Mouse (Mus musculus) lung, adult 2 months (tissue): ENCODE data around the gene Gpat3. TPM values are rescaled to one million over a fixed set of nuclear protein-coding genes. Genes with fewer than 3 reads are reported as not detected.

Experiments used
- DNase-seq: peaks from one replicate; pipeline ENCODE4 v3.0.0; 2022
- H3K4me1 ChIP-seq: fragments of 200-500 bp; 2 replicates; pipeline ENCODE4 v1.6.1; 2011; ENCODE audit warnings: low read length; ENCODE audit not compliant: control insufficient read depth, insufficient read depth
- H3K4me3 ChIP-seq: fragments of 200-500 bp; replicated peaks from 2 replicates; pipeline ENCODE3; 2011; ENCODE audit warnings: low read depth, mild to moderate bottlenecking, control low read depth, low read length; ENCODE audit errors: extremely low read depth
- CTCF ChIP-seq: fragments of 200-500 bp; IDR thresholded peaks from 2 replicates; pipeline ENCODE4 v1.5.1; 2011; ENCODE audit warnings: mild to moderate bottlenecking, low read length, control low read depth; ENCODE audit not compliant: insufficient read depth
- POLR2A ChIP-seq: fragments of 200-500 bp; IDR thresholded peaks from 2 replicates; pipeline ENCODE4 v1.6.1; 2011; ENCODE audit warnings: low read depth, mild to moderate bottlenecking, control low read depth, low read length, borderline replicate concordance; ENCODE audit errors: extremely low read depth
- WGBS: fragments of 180-500 bp; shearing (Covaris S2); methylation state at CpG from one replicate; pipeline ENCODE4 v1.1.7; 2018; 5-methylcytosine and 5-hydroxymethylcytosine counted together
- polyA plus RNA-seq: library from polyadenylated mRNA; depleted of rRNA; stranded (reverse); fragments of >200 nt; gene quantifications from 2 replicates; pipeline ENCODE4 v1.2.3, GENCODE M21; 2012; rRNA removed

Gene Gpat3
- polyA plus RNA-seq, 1 experiment, result 2.3 TPM

DNA sequence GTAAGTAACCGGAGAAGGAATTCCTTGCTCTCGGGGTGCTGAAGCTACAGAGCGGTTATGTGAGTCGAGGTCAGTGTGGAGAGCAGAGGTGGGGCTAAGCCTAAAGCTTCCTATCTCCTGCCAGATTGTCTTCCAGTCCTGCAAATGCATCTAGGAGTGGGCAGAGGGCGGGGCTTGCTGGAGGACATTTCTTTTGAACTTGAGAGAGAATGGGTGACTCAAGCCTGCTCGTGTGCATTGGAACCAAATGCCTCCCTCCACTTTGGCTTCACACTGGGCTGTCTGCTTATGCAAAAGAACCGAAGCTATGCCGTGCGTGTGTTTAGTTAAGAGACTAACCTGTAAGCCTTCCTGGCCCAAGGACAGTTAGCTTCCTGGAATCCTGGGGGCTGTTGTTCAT is 67.8 kb downstream of the Gpat3 start:
- WGBS, result 53% methylated on average over 9 of the region's 9 CpGs
- DNase-seq, result no peak
- no peak for TF ChIP-seq POLR2A
- no peak for TF ChIP-seq CTCF
- no peak overlapping the region for H3K4me3 ChIP-seq
- H3K4me1 ChIP-seq, result no peaks in the 10 kb centered on the region

GRCm38 (mm10) chr5:100914989-100915388 is 69.5 kb downstream of the Gpat3 start:
- peak; percentile 23 for DNase-seq
- WGBS, result 17% methylated on average over 7 of the region's 7 CpGs
- Histone ChIP-seq H3K4me1 (no peaks in the 10 kb centered on the region), H3K4me3 (no peak overlapping the region)
- no peak for TF ChIP-seq POLR2A
- peak; percentile 48; the same call in 1 of the 2 replicates for TF ChIP-seq CTCF

GRCm38 (mm10) chr5:100915411-100915810 is 69.9 kb downstream of the Gpat3 start:
- WGBS, result 35% methylated on average over 5 of the region's 5 CpGs
- Histone ChIP-seq H3K4me1 (no peaks in the 10 kb centered on the region), H3K4me3 (no peak overlapping the region)
- DNase-seq, result no peak
- TF ChIP-seq POLR2A, result no peak
- TF ChIP-seq CTCF, result no peak

DNA sequence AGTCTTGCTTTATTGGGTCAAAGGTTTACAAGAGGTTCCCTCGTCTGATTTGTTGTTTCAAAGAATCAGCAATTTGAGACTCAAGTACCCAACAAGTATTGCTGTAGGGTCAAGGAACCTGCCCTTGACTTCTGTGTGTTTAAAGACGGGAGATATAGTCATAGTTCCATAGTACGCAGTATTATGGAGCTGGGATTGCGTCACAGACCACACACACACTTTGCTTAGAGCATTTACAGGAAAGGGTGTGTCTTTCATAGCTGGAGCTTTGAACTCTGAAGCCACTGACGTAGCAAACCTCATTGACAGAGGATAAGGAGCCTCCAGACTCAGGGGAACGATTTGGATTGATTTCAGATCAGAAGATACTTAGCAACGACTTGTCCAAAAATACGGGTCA is 70.9 kb downstream of the Gpat3 start:
- no peak for TF ChIP-seq POLR2A
- TF ChIP-seq CTCF, result no peak
- 24% methylated on average over 8 of the region's 8 CpGs for WGBS
- Histone ChIP-seq H3K4me3 (no peak overlapping the region), H3K4me1 (no peaks in the 10 kb centered on the region)
- no peak for DNase-seq

DNA sequence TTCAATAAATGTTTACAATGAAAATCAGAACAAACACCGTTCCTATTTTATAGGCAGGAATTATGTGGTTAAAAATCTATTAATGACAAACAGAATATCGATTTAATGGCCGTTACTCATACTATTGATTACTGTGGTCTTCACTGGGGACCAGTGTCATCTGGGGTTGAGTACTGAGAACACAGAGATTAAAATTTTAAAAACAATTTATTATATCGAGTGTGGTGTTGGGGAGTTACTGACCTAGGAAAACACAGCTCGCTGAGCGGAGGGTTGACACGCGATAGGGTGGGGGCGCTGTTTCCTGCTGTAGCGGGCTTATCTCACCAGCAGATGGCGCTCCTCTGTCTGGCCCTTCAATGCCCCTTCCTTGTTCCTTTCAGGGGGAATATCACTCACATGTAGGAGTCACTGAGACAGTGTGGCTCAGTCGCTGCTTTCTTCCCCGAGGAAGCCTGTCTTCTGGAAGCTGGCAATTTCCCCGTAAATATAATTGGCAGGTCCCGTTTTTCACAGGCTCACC is 71.8 kb downstream of the Gpat3 start:
- Histone ChIP-seq H3K4me3 (no peak overlapping the region), H3K4me1 (no peaks in the 10 kb centered on the region)
- 18% methylated on average over 15 of the region's 15 CpGs for WGBS
- peak; percentile 53 for DNase-seq
- no peak for TF ChIP-seq POLR2A
- peak; percentile 89 for TF ChIP-seq CTCF

- peak; percentile 10 for DNase-seq
- 10% methylated on average over 9 of the region's 9 CpGs for WGBS
- Histone ChIP-seq H3K4me3 (no peak overlapping the region), H3K4me1 (no peaks in the 10 kb centered on the region)
- TF ChIP-seq POLR2A (no peak), CTCF (peak; percentile 23; the same call in 1 of the 2 replicates)
Observed at GRCm38 (mm10) chr5:100919069-100919468, 73.6 kb downstream of the Gpat3 start.

DNA sequence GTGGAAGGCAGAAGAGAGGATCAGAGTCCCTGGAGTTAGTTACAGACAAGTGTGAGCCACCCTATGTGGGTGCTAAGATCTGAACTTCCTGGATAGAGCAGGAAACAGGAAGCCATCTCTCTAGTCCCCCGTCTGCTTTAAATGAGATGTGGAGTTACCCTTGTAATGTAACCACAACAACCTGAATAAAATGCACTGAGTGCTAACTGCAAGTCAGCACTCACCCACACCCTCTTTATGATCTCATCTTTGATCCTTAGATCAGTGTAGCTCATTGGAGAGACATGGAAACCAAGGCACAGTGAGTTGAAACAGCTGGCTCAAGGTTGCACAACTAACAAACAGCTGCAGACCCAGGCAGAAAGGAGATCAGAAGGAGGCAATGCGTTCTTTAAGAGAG is 84.2 kb downstream of the Gpat3 start:
- DNase-seq, result no peak
- TF ChIP-seq POLR2A (no peak), CTCF (no peak)
- WGBS, result 57% methylated on average over 2 of the region's 2 CpGs
- Histone ChIP-seq H3K4me3 (no peak overlapping the region), H3K4me1 (no peaks in the 10 kb centered on the region)

- DNase-seq, result no peak
- H3K4me3 ChIP-seq, result no peak overlapping the region
- TF ChIP-seq POLR2A, result no peak
- no peak for TF ChIP-seq CTCF
- 62% methylated on average over 11 of the region's 11 CpGs for WGBS
- H3K4me1 ChIP-seq, result no peaks in the 10 kb centered on the region
Observed at GRCm38 (mm10) chr5:100943716-100944115, 98.2 kb downstream of the Gpat3 start.

DNA sequence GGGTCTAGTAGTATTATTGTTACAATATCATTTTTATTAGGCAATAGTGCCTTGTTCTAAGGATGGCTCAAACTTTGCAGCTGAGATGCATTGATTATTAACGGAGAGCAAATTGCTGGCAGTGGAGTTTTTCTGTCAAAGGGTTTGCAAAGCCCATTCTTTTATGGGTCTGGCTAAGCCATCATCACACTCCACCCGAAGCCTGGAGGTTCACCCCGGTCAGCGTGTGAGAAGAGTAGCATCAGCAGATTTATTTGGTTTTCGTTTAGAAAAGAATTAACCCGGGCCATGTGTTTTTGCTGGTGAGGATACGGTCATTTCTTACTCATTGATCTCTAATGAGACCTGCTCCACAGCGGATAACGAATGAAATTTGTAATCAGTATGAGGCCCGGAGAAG is 99.8 kb downstream of the Gpat3 start:
- DNase-seq, result no peak
- Histone ChIP-seq H3K4me3 (no peak overlapping the region), H3K4me1 (no peaks in the 10 kb centered on the region)
- TF ChIP-seq CTCF (no peak), POLR2A (no peak)
- 68% methylated on average over 10 of the region's 10 CpGs for WGBS

Other genes with a start within 250 kb of the Gpat3 start
- gene Coq2, start 170.6 kb upstream of the Gpat3 start, polyA plus RNA-seq, result 67.7 and 97.9 TPM in 2 replicates
- 4.0 and 5.9 TPM in 2 replicates for gene Hpse, start 126.0 kb upstream of the Gpat3 start, polyA plus RNA-seq
- gene Helq, start 47.1 kb upstream of the Gpat3 start, polyA plus RNA-seq, result 2.9 and 5.9 TPM in 2 replicates
- 9.9 and 16.5 TPM in 2 replicates for gene Mrps18c, start 47.1 kb upstream of the Gpat3 start, polyA plus RNA-seq
- 1.7 and 3.1 TPM in 2 replicates for gene Abraxas1, start 24.7 kb upstream of the Gpat3 start, polyA plus RNA-seq